Mouse (Mus musculus) cerebellum, adult 2 months (tissue): ENCODE data around the gene Dydc2.
A peak's percentile ranks its signal among the peaks of the same experiment; 100 is the strongest.

Source experiments
- CTCF ChIP-seq: fragments of 200-500 bp; IDR thresholded peaks from 2 replicates; pipeline ENCODE4 v1.5.1; 2011; ENCODE audit warnings: low read depth, mild to moderate bottlenecking, control low read depth, low read length, moderate library complexity, borderline replicate concordance; ENCODE audit not compliant: insufficient read depth
- POLR2A ChIP-seq: fragments of 200-500 bp; IDR thresholded peaks from 2 replicates; pipeline ENCODE4 v1.6.1; 2011; ENCODE audit warnings: low read length, control low read depth, borderline replicate concordance; ENCODE audit not compliant: insufficient read depth

DNA sequence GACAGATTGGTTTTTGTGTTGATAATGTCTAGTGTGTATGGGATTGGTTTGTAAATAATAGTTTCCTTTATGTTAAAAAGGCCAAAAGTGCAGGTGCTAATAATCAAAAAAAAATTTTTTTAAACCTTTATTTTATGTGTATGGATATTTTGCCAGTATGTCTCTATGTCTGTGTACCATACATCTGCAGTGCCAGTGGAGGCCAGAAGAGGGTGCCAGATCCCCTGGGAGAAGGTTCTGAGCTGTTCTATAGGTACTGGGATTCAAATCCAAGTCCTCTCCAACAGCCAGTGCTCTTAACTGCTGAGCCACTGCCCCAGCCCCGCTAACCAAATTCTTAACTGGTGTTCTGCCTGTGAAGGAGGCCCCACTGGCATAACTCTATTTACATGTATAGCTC, 18.5 kb upstream of the Dydc2 start:
- TF ChIP-seq CTCF = peak; percentile 17; the same call in 1 of the 2 replicates
- TF ChIP-seq POLR2A = no peak
